Mouse (Mus musculus) lung, adult 2 months (tissue): ENCODE measurements around the gene Klhl12.

ENCODE experiments used
- CTCF ChIP-seq: fragments of 200-500 bp; IDR thresholded peaks from 2 replicates; pipeline ENCODE4 v1.5.1; 2011; ENCODE audit warnings: mild to moderate bottlenecking, low read length, control low read depth; ENCODE audit not compliant: insufficient read depth
- POLR2A ChIP-seq: fragments of 200-500 bp; IDR thresholded peaks from 2 replicates; pipeline ENCODE4 v1.6.1; 2011; ENCODE audit warnings: low read depth, mild to moderate bottlenecking, control low read depth, low read length, borderline replicate concordance; ENCODE audit errors: extremely low read depth

DNA sequence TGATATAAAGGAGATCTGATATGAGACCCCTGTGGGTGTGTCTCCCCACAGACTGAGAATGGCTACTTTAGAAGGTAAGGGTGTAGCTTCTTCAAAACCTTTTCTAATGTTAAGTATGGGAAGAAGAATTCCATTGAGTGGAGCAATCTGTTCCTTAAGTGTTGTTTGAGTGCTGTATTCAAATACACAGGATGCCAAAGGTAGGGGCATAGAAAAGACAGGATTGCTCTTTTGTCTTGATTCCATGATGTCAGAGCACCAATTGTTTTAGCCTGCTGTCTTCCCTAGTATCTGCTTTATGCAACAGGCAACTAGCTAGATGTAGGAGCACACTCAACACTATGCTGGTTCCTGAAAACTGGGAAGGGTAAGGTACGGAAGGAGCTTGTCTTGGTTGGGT, 79.7 kb downstream of the Klhl12 start:
- TF ChIP-seq CTCF (no peak), POLR2A (no peak)
